ENCODE assay signal across 8 mouse cellular contexts in genomic region chr7:127470743-127471645, GRCm38 (mm10). TPM values are rescaled to one million over a fixed set of nuclear protein-coding genes. Genes with fewer than 3 reads are reported as not detected.
DNase-seq lines count a peak whose midpoint lies in the region; ATAC-seq lines count a peak whose summit lies in the region.

No protein-coding gene starts in this region.

- peak; percentile 96 for DNase-seq in adipocyte (ENCODE audit: low spot score)
- peak; percentile 96 for DNase-seq in embryo, embryonic 10 days (ENCODE audit: low spot score)
- DNase-seq in gastrocnemius, postnatal 10 days: peak; percentile 85
- peak; percentile 98 for DNase-seq in induced T-regulatory cell, adult 2 months (ENCODE audit: low read depth)
- DNase-seq in left cerebral cortex, adult 9 months (ENCODE audit: low spot score in 2 of 2): peak; percentile 94 to 96
- peak; percentile 82 for DNase-seq in right cerebral cortex, postnatal 14 days
- DNase-seq in urinary bladder, postnatal 36 days (ENCODE audit: low spot score in 2 of 2): peak; percentile 80 to 91

- ATAC-seq in megakaryocyte progenitor cell, adult 5-6 weeks (replicated peaks; ENCODE audit: poor library complexity): peak; percentile 81

RNA-seq across cellular contexts. Expression of gene Fbrs, which starts 8.0 kb away (rescaled TPM):
- total RNA-seq in gastrocnemius, postnatal 10 days (2021): 10 to 100 TPM; 29.5 to 35.8 TPM
- 90.7 and 101 TPM in 2 replicates for total RNA-seq in megakaryocyte progenitor cell, adult 5-6 weeks (2015)
- 19.5 and 20.0 TPM in 2 replicates for total RNA-seq in megakaryocyte progenitor cell, adult 5-6 weeks (2017)

RNA-seq across cellular contexts. Expression of gene Prr14, which starts 11.6 kb away (rescaled TPM):
- total RNA-seq in gastrocnemius, postnatal 10 days (2021): 10 to 100 TPM; 16.2 to 25.3 TPM
- total RNA-seq in megakaryocyte progenitor cell, adult 5-6 weeks (2015): 74.8 and 85.3 TPM in 2 replicates
- 22.6 and 27.2 TPM in 2 replicates for total RNA-seq in megakaryocyte progenitor cell, adult 5-6 weeks (2017)

RNA-seq across cellular contexts. Expression of gene Zfp689, which starts 22.0 kb away (rescaled TPM):
- 1 to 10 TPM; 1.8 to 1.9 TPM for total RNA-seq in gastrocnemius, postnatal 10 days (2021)
- 2.2 and 2.3 TPM in 2 replicates for total RNA-seq in megakaryocyte progenitor cell, adult 5-6 weeks (2015)
- total RNA-seq in megakaryocyte progenitor cell, adult 5-6 weeks (2017): 1.2 and 3.0 TPM in 2 replicates

RNA-seq across cellular contexts. Expression of gene Srcap, which starts 40.8 kb away (rescaled TPM):
- 10 to 100 TPM; 56.8 to 66.1 TPM for total RNA-seq in gastrocnemius, postnatal 10 days (2021)
- 64.0 and 78.0 TPM in 2 replicates for total RNA-seq in megakaryocyte progenitor cell, adult 5-6 weeks (2015)
- total RNA-seq in megakaryocyte progenitor cell, adult 5-6 weeks (2017): 20.6 and 24.1 TPM in 2 replicates

RNA-seq across cellular contexts. Expression of gene Gm42715, which starts 48.4 kb away (rescaled TPM):
- 10 to 100 TPM; 10.3 to 10.5 TPM for total RNA-seq in gastrocnemius, postnatal 10 days (2021)
- 26.3 and 26.8 TPM in 2 replicates for total RNA-seq in megakaryocyte progenitor cell, adult 5-6 weeks (2015)
- 4.8 and 5.9 TPM in 2 replicates for total RNA-seq in megakaryocyte progenitor cell, adult 5-6 weeks (2017)

Comparison
In these comparisons a context has a peak if more than half of its experiments do, and no peak if none do; other contexts are left out.
1. Peak in every context shown above with its lines: DNase-seq and ATAC-seq.